Mouse (Mus musculus): ENCODE measurements at regions not wholly inside any gene's neighbourhood (a gene's known extent, or its start where the extent isn't known, plus 50 kb on each side); places are given as distances from the start of the nearest gene placed in this dataset.

DNA sequence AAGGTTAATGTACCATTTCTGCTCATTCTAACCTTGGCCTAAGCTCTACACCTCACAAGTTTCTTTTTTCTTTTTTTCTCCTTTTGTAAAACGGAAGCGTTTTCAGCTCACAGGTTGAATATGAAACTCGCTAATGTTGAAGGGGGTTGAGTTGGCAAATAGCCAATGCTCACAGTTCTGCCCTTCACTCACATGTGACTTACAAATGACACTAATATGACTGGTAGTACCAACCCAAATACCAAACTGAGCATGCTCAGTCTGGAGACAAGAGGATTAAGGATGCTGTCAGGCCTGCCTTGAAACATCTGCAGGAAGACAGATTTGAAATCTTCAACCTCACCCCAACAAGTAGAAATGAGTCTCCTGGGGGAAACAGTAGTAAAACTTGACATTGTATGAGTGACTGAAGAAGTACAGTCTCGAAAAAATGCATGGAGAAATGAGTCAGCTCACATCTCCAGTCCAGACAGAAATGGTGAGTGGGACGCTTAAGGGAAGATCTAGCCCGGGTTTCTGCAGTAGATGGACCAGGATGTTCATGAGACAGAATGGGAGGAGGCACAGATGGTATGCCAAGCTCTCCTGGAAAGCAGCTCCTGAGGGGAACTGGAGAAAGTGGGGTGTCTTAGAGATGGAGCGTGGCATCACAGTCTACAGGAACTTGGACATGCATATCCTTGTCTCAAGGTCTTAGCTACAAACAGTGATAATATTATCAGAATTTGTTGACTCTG lies 120.9 kb upstream of the Parp11 start:
- no peak for TF ChIP-seq CTCF (IDR thresholded peaks at IDR 0.05; ENCODE audit: low read depth)
- TF ChIP-seq EP300 (optimal IDR thresholded peaks at IDR 0.05): no peak

Data from stomach, postnatal 0 days (tissue).